Mouse (Mus musculus) mesoderm, embryonic 11.5 days (tissue): ENCODE results near the gene Trim47.
"Not testable (repeated sequence)": the region's sequence is repeated elsewhere in the genome, so short reads cannot be mapped to it uniquely, and the experiment has no call there.

Source experiments
- DNase-seq: peaks from one replicate; pipeline ENCODE4 v3.0.0-alpha.2; 2012; ENCODE audit warnings: low read depth, low spot score

The Trim47 gene

GRCm38 (mm10) chr11:116107777-116108285 is 19.2 kb downstream of the Trim47 start:
- no peak for DNase-seq

- DNase-seq = no peak
Measured at GRCm38 (mm10) chr11:116106963-116107776, 19.8 kb downstream of the Trim47 start.

GRCm38 (mm10) chr11:116106154-116106962 is 20.7 kb downstream of the Trim47 start:
- no peak for DNase-seq

GRCm38 (mm10) chr11:116105065-116105464 is 21.9 kb downstream of the Trim47 start:
- no peak for DNase-seq

- DNase-seq = peak; percentile 74
Measured at GRCm38 (mm10) chr11:116104006-116104646, 22.9 kb downstream of the Trim47 start.

- no peak for DNase-seq
Measured at GRCm38 (mm10) chr11:116103572-116103971, 23.4 kb downstream of the Trim47 start.

- no peak for DNase-seq
Measured at GRCm38 (mm10) chr11:116102472-116102871, 24.5 kb downstream of the Trim47 start.

GRCm38 (mm10) chr11:116101931-116102381 is 25.1 kb downstream of the Trim47 start:
- DNase-seq = no peak

GRCm38 (mm10) chr11:116100839-116101238 is 26.2 kb downstream of the Trim47 start:
- DNase-seq = no peak

GRCm38 (mm10) chr11:116100385-116100784 is 26.6 kb downstream of the Trim47 start:
- DNase-seq = no peak

GRCm38 (mm10) chr11:116099462-116099861 is 27.5 kb downstream of the Trim47 start:
- DNase-seq = no peak

- DNase-seq = no peak
Measured at GRCm38 (mm10) chr11:116098711-116099460, 28.1 kb downstream of the Trim47 start.

- DNase-seq = no peak
Measured at GRCm38 (mm10) chr11:116096213-116097108, 30.5 kb downstream of the Trim47 start.

GRCm38 (mm10) chr11:116095573-116095972 is 31.4 kb downstream of the Trim47 start:
- DNase-seq = no peak

GRCm38 (mm10) chr11:116093771-116094565 is 33.0 kb downstream of the Trim47 start:
- no peak for DNase-seq

- not testable (repeated sequence) for DNase-seq
Measured at GRCm38 (mm10) chr11:116092959-116093358, 34.1 kb downstream of the Trim47 start.

- no peak for DNase-seq
Measured at GRCm38 (mm10) chr11:116091591-116091990, 35.4 kb downstream of the Trim47 start.

- no peak for DNase-seq
Measured at GRCm38 (mm10) chr11:116089545-116089944, 37.5 kb downstream of the Trim47 start.

- no peak for DNase-seq
Measured at GRCm38 (mm10) chr11:116088741-116089394, 38.1 kb downstream of the Trim47 start.
